Comparison of ENCODE assay signal across 27 mouse cellular contexts in the genomic region with DNA sequence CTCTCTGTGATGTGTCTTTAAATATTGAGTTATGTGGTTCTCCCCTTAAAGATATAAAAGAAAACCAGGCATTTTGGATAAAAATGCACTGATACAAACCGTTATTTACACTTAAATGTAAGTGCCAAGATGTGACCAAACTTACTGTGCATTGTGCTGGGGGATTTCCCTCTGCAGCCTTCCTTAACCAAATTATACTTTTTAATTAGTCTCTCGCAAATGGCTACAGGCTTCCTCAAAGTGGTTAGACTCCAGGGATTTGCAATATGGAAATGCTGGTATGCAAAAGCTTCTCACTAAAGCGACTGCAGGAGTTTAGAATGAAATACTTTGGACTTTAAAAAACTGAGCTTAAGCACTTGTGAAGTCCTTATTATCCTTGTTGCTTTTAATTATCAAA. TPM values are rescaled to one million over a fixed set of nuclear protein-coding genes. Genes with fewer than 3 reads are reported as not detected.
A peak's percentile ranks its signal among the peaks of the same experiment; 100 is the strongest.
DNase-seq lines count a peak whose midpoint lies in the region; ATAC-seq and TF ChIP-seq lines count a peak whose summit lies in the region.
"Had no signal": no experiment of that assay in that cellular context is flagged by ENCODE, and none has a peak within 500 bp of the region (broad histone marks: within the 10 kb centered on the region; RNA-seq: fewer than 3 reads in every experiment).

No protein-coding gene starts in this region.

- no peaks in the 10 kb centered on the region for H3K36me3 ChIP-seq in forebrain, postnatal 0 days (ENCODE audit: insufficient read depth)
- no peaks in the 10 kb centered on the region for H3K36me3 ChIP-seq in forebrain, embryonic 10.5 days (replicated peaks)
- H3K36me3 ChIP-seq in midbrain, embryonic 13.5 days, result 0 out of 2 replicates have a peak, but pooled peaks cover 3% of the 10 kb centered on the region
- no peaks in the 10 kb centered on the region for H3K36me3 ChIP-seq in midbrain, embryonic 10.5 days
- H3K36me3 ChIP-seq: embryonic facial prominence, embryonic 10.5 days; embryonic facial prominence, embryonic 13.5 days; heart, embryonic 12.5 days; heart, embryonic 15.5 days; hindbrain, embryonic 10.5 days; hindbrain, embryonic 13.5 days; intestine, embryonic 15.5 days had no signal

- no peak overlapping the region for H3K4me3 ChIP-seq in forebrain, postnatal 0 days (ENCODE audit: low read depth, low read length)
- no peak overlapping the region for H3K4me3 ChIP-seq in forebrain, embryonic 10.5 days
- no peak overlapping the region for H3K4me3 ChIP-seq in midbrain, embryonic 13.5 days (replicated peaks)
- no peak overlapping the region for H3K4me3 ChIP-seq in midbrain, embryonic 10.5 days
- H3K4me3 ChIP-seq: embryonic facial prominence, embryonic 10.5 days; embryonic facial prominence, embryonic 13.5 days; erythroblast, embryonic 14.5 days; heart, embryonic 12.5 days; heart, embryonic 15.5 days; hindbrain, embryonic 10.5 days; hindbrain, embryonic 13.5 days; intestine, embryonic 15.5 days had no signal

- no peak overlapping the region for H3K27ac ChIP-seq in forebrain, postnatal 0 days (ENCODE audit: low read depth, low read length)
- H3K27ac ChIP-seq in forebrain, embryonic 10.5 days, result no peak overlapping the region
- H3K27ac ChIP-seq in midbrain, embryonic 13.5 days, result peak overlapping the region; percentile 47; the same call in 1 of the 2 replicates
- H3K27ac ChIP-seq in midbrain, embryonic 10.5 days (replicated peaks), result no peak overlapping the region; the same call in 1 of the 2 replicates
- H3K27ac ChIP-seq: embryonic facial prominence, embryonic 10.5 days; embryonic facial prominence, embryonic 13.5 days; heart, embryonic 15.5 days; hindbrain, embryonic 10.5 days; hindbrain, embryonic 13.5 days; intestine, embryonic 15.5 days had no signal

- 0 out of 2 replicates have a peak, but pooled peaks have one; percentile 47 for ATAC-seq in forebrain, postnatal 0 days
- 0 out of 2 replicates have a peak, but pooled peaks have one; percentile 61 for ATAC-seq in midbrain, embryonic 13.5 days
- ATAC-seq: CD4-positive, CD25-positive, alpha-beta regulatory T cell, adult 4 months; hindbrain, embryonic 16.5 days; intestine, embryonic 15.5 days had no signal

- WGBS in forebrain, postnatal 0 days, result 16% methylated on average over 3 of the region's 3 CpGs
- 61% methylated on average over 3 of the region's 3 CpGs for WGBS in forebrain, embryonic 10.5 days
- WGBS in midbrain, embryonic 13.5 days, result 28% methylated on average over 3 of the region's 3 CpGs
- 63% methylated on average over 3 of the region's 3 CpGs for WGBS in midbrain, embryonic 10.5 days

- DNase-seq in forebrain, postnatal 0 days, result no peak
- DNase-seq in forebrain, embryonic 10.5 days (ENCODE audit: extremely low spot score, low spot score), result no peak
- no peak for DNase-seq in midbrain, embryonic 10.5 days (ENCODE audit: low spot score)
- peak; percentile 80 for DNase-seq in brain, embryonic 14.5 days (ENCODE audit: low read depth)
- no peak for DNase-seq in adrenal gland, postnatal 25 days
- DNase-seq: adrenal gland, postnatal 10 days; cerebellum, adult 11-12 months; cerebellum, adult 8-10 months; cerebellum, postnatal 10 days; cerebellum, postnatal 36 days; embryo, embryonic 11 days; gastrocnemius, postnatal 25 days; heart, adult 18-20 months; heart, postnatal 10 days; heart, postnatal 36 days had no signal

- H3K27me3 ChIP-seq in forebrain, postnatal 0 days (ENCODE audit: insufficient read depth, low read length), result no peaks in the 10 kb centered on the region
- H3K27me3 ChIP-seq in forebrain, embryonic 10.5 days (ENCODE audit: poor library complexity, severe bottlenecking), result no peaks in the 10 kb centered on the region
- H3K27me3 ChIP-seq in midbrain, embryonic 13.5 days, result no peaks in the 10 kb centered on the region
- H3K27me3 ChIP-seq in midbrain, embryonic 10.5 days (ENCODE audit: low read depth, poor library complexity, severe bottlenecking), result no peaks in the 10 kb centered on the region
- H3K27me3 ChIP-seq: embryonic facial prominence, embryonic 13.5 days; heart, embryonic 12.5 days; heart, embryonic 15.5 days; hindbrain, embryonic 13.5 days; intestine, embryonic 15.5 days had no signal

- no peaks in the 10 kb centered on the region; the same call in 1 of the 2 replicates for H3K4me1 ChIP-seq in forebrain, postnatal 0 days (ENCODE audit: insufficient read depth)
- H3K4me1 ChIP-seq in forebrain, embryonic 10.5 days, result no peaks in the 10 kb centered on the region
- H3K4me1 ChIP-seq in midbrain, embryonic 13.5 days (replicated peaks), result peaks cover 23% of the 10 kb centered on the region
- peaks cover 9% of the 10 kb centered on the region; the same call in 1 of the 2 replicates for H3K4me1 ChIP-seq in midbrain, embryonic 10.5 days
- H3K4me1 ChIP-seq: embryonic facial prominence, embryonic 10.5 days; embryonic facial prominence, embryonic 13.5 days; heart, embryonic 12.5 days; heart, embryonic 15.5 days; intestine, embryonic 15.5 days had no signal

- no peak for TF ChIP-seq CTCF in forebrain, postnatal 0 days (IDR thresholded peaks at IDR 0.05; ENCODE audit: low read depth)
- no peak for TF ChIP-seq CTCF in brain, embryonic 14.5 days (IDR thresholded peaks at IDR 0.05; ENCODE audit: borderline replicate concordance, extremely low read depth, insufficient read depth, insufficient read length)

- H3K9me3 ChIP-seq in forebrain, postnatal 0 days (ENCODE audit: low read length), result no peaks in the 10 kb centered on the region
- peaks cover 4% of the 10 kb centered on the region; the same call in 1 of the 2 replicates for H3K9me3 ChIP-seq in forebrain, embryonic 10.5 days
- no peaks in the 10 kb centered on the region for H3K9me3 ChIP-seq in midbrain, embryonic 13.5 days
- H3K9me3 ChIP-seq in midbrain, embryonic 10.5 days (replicated peaks), result peaks cover 4% of the 10 kb centered on the region
- H3K9me3 ChIP-seq: embryonic facial prominence, embryonic 13.5 days; heart, embryonic 15.5 days; hindbrain, embryonic 13.5 days; intestine, embryonic 15.5 days had no signal

- H3K9ac ChIP-seq in forebrain, postnatal 0 days, result no peak overlapping the region
- H3K9ac ChIP-seq in midbrain, embryonic 13.5 days (replicated peaks), result no peak overlapping the region
- H3K9ac ChIP-seq: embryonic facial prominence, embryonic 13.5 days; heart, embryonic 12.5 days; heart, embryonic 15.5 days; hindbrain, embryonic 13.5 days; intestine, embryonic 15.5 days had no signal

- no peak for TF ChIP-seq POLR2A in brain, embryonic 14.5 days (IDR thresholded peaks at IDR 0.05; ENCODE audit: borderline replicate concordance, extremely low read depth, insufficient read depth, insufficient read length, poor library complexity, severe bottlenecking)

- no peak overlapping the region for H3K4me2 ChIP-seq in forebrain, postnatal 0 days (ENCODE audit: low read depth)
- H3K4me2 ChIP-seq in midbrain, embryonic 13.5 days (replicated peaks), result no peak overlapping the region
- H3K4me2 ChIP-seq: embryonic facial prominence, embryonic 13.5 days; heart, embryonic 12.5 days; heart, embryonic 15.5 days; hindbrain, embryonic 13.5 days; intestine, embryonic 15.5 days had no signal

RNA-seq across cellular contexts. Expression of gene Ptpro, which starts 10.0 kb away (rescaled TPM):
- 99.2 and 132 TPM in 2 replicates for total RNA-seq in forebrain, postnatal 0 days (2014; rRNA removed)
- polyA plus RNA-seq in forebrain, postnatal 0 days (2015; fragmentation: Nextera tagmentation; extraction: Ambion mirVana), result 44.8 and 45.2 TPM in 2 replicates
- 2.9 and 3.2 TPM in 2 replicates for polyA plus RNA-seq in forebrain, embryonic 10.5 days (2016; fragmentation: Nextera tagmentation; extraction: Ambion mirVana)
- polyA plus RNA-seq in midbrain, embryonic 13.5 days (2015; fragmentation: Nextera tagmentation; extraction: Ambion mirVana), result 48.2 and 53.3 TPM in 2 replicates
- 5.8 and 12.1 TPM in 2 replicates for polyA plus RNA-seq in midbrain, embryonic 10.5 days (2016; fragmentation: Nextera tagmentation; extraction: Ambion mirVana)
- polyA plus RNA-seq in brain, embryonic 14.5 days (2012; rRNA removed), result 45.9 and 60.3 TPM in 2 replicates
- total RNA-seq in adrenal gland, postnatal 25 days (2021), result 1.5 and 1.6 TPM in 2 replicates
- polyA plus RNA-seq: C2C12; erythroblast, embryonic 14.5 days had no signal
